Mouse (Mus musculus) large intestine, adult 2 months (tissue): ENCODE data around the gene Fam184a. TPM values are rescaled to one million over a fixed set of nuclear protein-coding genes. Genes with fewer than 3 reads are reported as not detected.

Source experiments
- DNase-seq: peaks from one replicate; pipeline ENCODE4 v3.0.0-alpha.2; 2012; ENCODE audit warnings: low read depth, low spot score
- WGBS: fragments of 180-500 bp; shearing (Covaris S2); methylation state at CpG from one replicate; pipeline ENCODE4 v1.1.7; 2018; 5-methylcytosine and 5-hydroxymethylcytosine counted together
- polyA plus RNA-seq: library from polyadenylated mRNA; depleted of rRNA; stranded (reverse); fragments of >200 nt; gene quantifications from 2 replicates; pipeline ENCODE4 v1.2.3, GENCODE M21; 2012; rRNA removed

Gene Fam184a
- 0.05 and 0.12 TPM in 2 replicates for polyA plus RNA-seq

GRCm38 (mm10) chr10:53750955-53751652, at the start of gene Fam184a:
Gene Fam184a, minus strand, starts transcription at chr10:53751123.
- DNase-seq: no peak

GRCm38 (mm10) chr10:53796258-53796581, 45.3 kb upstream of the Fam184a start:
- DNase-seq: no peak
- WGBS: 100% methylated on average over 1 of the region's 1 CpGs

More at GRCm38 (mm10) chr10:53750955-53751652, at the start of gene Fam184a:
- 8% methylated on average over 69 of the region's 71 CpGs for WGBS

GRCm38 (mm10) chr10:53795567-53796257, 44.8 kb upstream of the Fam184a start:
- DNase-seq: no peak
- 0% methylated on average over 2 of the region's 2 CpGs for WGBS

GRCm38 (mm10) chr10:53791281-53791680, 40.4 kb upstream of the Fam184a start:
- DNase-seq: no peak

GRCm38 (mm10) chr10:53776591-53776990, 25.7 kb upstream of the Fam184a start:
- WGBS: 83% methylated on average over 2 of the region's 2 CpGs
- DNase-seq: no peak

More at GRCm38 (mm10) chr10:53791281-53791680, 40.4 kb upstream of the Fam184a start:
- WGBS: 69% methylated on average over 2 of the region's 2 CpGs

- WGBS: 51% methylated on average over 4 of the region's 4 CpGs
- no peak for DNase-seq
These were observed 21.8 kb upstream of the Fam184a start for GRCm38 (mm10) chr10:53772708-53773107.

GRCm38 (mm10) chr10:53771480-53771879, 20.6 kb upstream of the Fam184a start:
- DNase-seq: no peak
- WGBS: 43% methylated on average over 2 of the region's 2 CpGs

GRCm38 (mm10) chr10:53768745-53769144, 17.8 kb upstream of the Fam184a start:
- WGBS: 57% methylated on average over 3 of the region's 3 CpGs
- DNase-seq: no peak

GRCm38 (mm10) chr10:53765471-53765870, 14.5 kb upstream of the Fam184a start:
- DNase-seq: no peak
- 72% methylated on average over 4 of the region's 4 CpGs for WGBS

GRCm38 (mm10) chr10:53752723-53753122, 1.8 kb upstream of the Fam184a start:
- DNase-seq: no peak
- WGBS: 89% methylated on average over 1 of the region's 1 CpGs

- WGBS: 8% methylated on average over 38 of the region's 39 CpGs
- DNase-seq: no peak
These were observed 508 bp downstream of the Fam184a start for GRCm38 (mm10) chr10:53750275-53750954.

- WGBS: 82% methylated on average over 6 of the region's 6 CpGs
- DNase-seq: no peak
These were observed 4.9 kb downstream of the Fam184a start for GRCm38 (mm10) chr10:53746039-53746438.

GRCm38 (mm10) chr10:53742961-53743360, 8.0 kb downstream of the Fam184a start:
- 81% methylated on average over 5 of the region's 5 CpGs for WGBS
- DNase-seq: no peak

GRCm38 (mm10) chr10:53740014-53740413, 10.9 kb downstream of the Fam184a start:
- no peak for DNase-seq

- WGBS: 30% methylated on average over 8 of the region's 8 CpGs
- no peak for DNase-seq
These were observed 12.1 kb downstream of the Fam184a start for GRCm38 (mm10) chr10:53738842-53739241.

- DNase-seq: no peak
- 62% methylated on average over 7 of the region's 7 CpGs for WGBS
These were observed 15.6 kb downstream of the Fam184a start for GRCm38 (mm10) chr10:53735201-53735865.

- no peak for DNase-seq
- 83% methylated on average over 7 of the region's 7 CpGs for WGBS
These were observed 18.6 kb downstream of the Fam184a start for GRCm38 (mm10) chr10:53732324-53732723.

GRCm38 (mm10) chr10:53728883-53729282, 22.0 kb downstream of the Fam184a start:
- DNase-seq: no peak

GRCm38 (mm10) chr10:53725301-53725700, 25.6 kb downstream of the Fam184a start:
- 12% methylated on average over 2 of the region's 2 CpGs for WGBS
- no peak for DNase-seq

More at GRCm38 (mm10) chr10:53728883-53729282, 22.0 kb downstream of the Fam184a start:
- WGBS: 61% methylated on average over 1 of the region's 1 CpGs

- WGBS: 91% methylated on average over 9 of the region's 9 CpGs
- DNase-seq: no peak
These were observed 46.4 kb downstream of the Fam184a start for GRCm38 (mm10) chr10:53704516-53704915.
